Mouse (Mus musculus) kidney, adult 2 months (tissue): Measurements from ENCODE around the gene Nhej1. TPM values are rescaled to one million over a fixed set of nuclear protein-coding genes. Genes with fewer than 3 reads are reported as not detected.

Source experiments
- DNase-seq: peaks from one replicate; pipeline ENCODE4 v3.0.0; 2021
- H3K27ac ChIP-seq: fragments of 200-500 bp; 2 replicates; pipeline ENCODE4 v1.5.1; 2012; ENCODE audit warnings: low read depth, low read length, control low read depth, inconsistent platforms; ENCODE audit not compliant: insufficient read depth
- H3K27me3 ChIP-seq: fragments of 200-500 bp; replicated peaks from 2 replicates; pipeline ENCODE4 v1.6.1; 2012; ENCODE audit warnings: mild to moderate bottlenecking, moderate library complexity, low read length, inconsistent platforms; ENCODE audit not compliant: control insufficient read depth, insufficient read depth
- H3K36me3 ChIP-seq: fragments of 200-500 bp; 2 replicates; pipeline ENCODE4 v1.6.1; 2012; ENCODE audit warnings: mild to moderate bottlenecking, moderate library complexity, low read length, inconsistent platforms; ENCODE audit not compliant: control insufficient read depth, insufficient read depth
- H3K4me1 ChIP-seq: fragments of 200-500 bp; 2 replicates; pipeline ENCODE4 v1.6.1; 2011; ENCODE audit warnings: low read length; ENCODE audit not compliant: control insufficient read depth, insufficient read depth
- H3K4me3 ChIP-seq: fragments of 200-500 bp; 2 replicates; pipeline ENCODE4 v1.5.1; 2011; ENCODE audit warnings: mild to moderate bottlenecking, low read depth, low read length, control low read depth; ENCODE audit not compliant: insufficient read depth
- CTCF ChIP-seq: fragments of 200-500 bp; conservative IDR thresholded peaks from 2 replicates; pipeline ENCODE4 v1.5.1; 2011; ENCODE audit warnings: low read depth, mild to moderate bottlenecking, control low read depth, low read length, moderate library complexity, mixed read lengths; ENCODE audit not compliant: insufficient read depth, insufficient read length
- POLR2A ChIP-seq: fragments of 200-500 bp; IDR thresholded peaks from one replicate; pipeline ENCODE4 v1.6.1; 2011; ENCODE audit warnings: low read depth, low read length, control low read depth
- WGBS: fragments of 180-500 bp; shearing (Covaris S2); methylation state at CpG from one replicate; pipeline ENCODE4 v1.1.7; 2018; 5-methylcytosine and 5-hydroxymethylcytosine counted together
- polyA plus RNA-seq: library from polyadenylated mRNA; depleted of rRNA; stranded (reverse); fragments of >200 nt; gene quantifications from 2 replicates; pipeline ENCODE4 v1.2.3, GENCODE M21; 2012

Nhej1 gene
- polyA plus RNA-seq, 1 experiment: 4.2 TPM

- TF ChIP-seq CTCF: no peak
- no peak for TF ChIP-seq POLR2A
- H3K27ac ChIP-seq: no peak overlapping the region
- H3K4me1 ChIP-seq: peaks cover 12% of the 10 kb centered on the region
- no peak overlapping the region for H3K4me3 ChIP-seq
- no peaks in the 10 kb centered on the region for H3K27me3 ChIP-seq
- DNase-seq: no peak
- no peaks in the 10 kb centered on the region for H3K36me3 ChIP-seq
Measured at GRCm38 (mm10) chr1:75010817-75011216, 114.2 kb downstream of the Nhej1 start.

- Histone ChIP-seq H3K4me1 (peaks cover 8% of the 10 kb centered on the region), H3K36me3 (no peaks in the 10 kb centered on the region), H3K4me3 (no peak overlapping the region), H3K27ac (no peak overlapping the region), H3K27me3 (no peaks in the 10 kb centered on the region)
- DNase-seq: peak; percentile 46
- 48% methylated on average over 2 of the region's 2 CpGs for WGBS
- TF ChIP-seq POLR2A (no peak), CTCF (no peak)
Measured at GRCm38 (mm10) chr1:75010203-75010602, 114.8 kb downstream of the Nhej1 start.

DNA sequence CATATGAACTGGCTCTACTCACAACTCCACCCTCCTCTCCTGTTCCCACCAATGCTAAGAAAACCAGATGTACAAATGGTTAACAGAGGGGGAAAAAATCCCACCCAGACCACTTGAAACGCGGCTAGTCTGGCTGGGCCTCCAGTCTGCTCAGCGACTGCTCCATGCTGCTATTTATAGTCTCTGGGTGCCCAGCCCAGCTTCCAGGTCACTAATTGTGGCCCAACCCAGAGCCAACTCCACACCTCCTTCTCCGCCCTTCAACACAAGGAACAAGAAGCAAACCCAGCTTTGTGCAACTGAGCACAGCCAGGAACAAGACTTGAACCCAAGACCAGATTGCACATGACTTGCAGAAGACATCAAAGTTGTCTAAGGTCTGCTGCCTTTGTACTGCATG, 119.0 kb downstream of the Nhej1 start:
- DNase-seq: peak; percentile 16
- H3K27ac ChIP-seq: no peak overlapping the region
- no peaks in the 10 kb centered on the region for H3K36me3 ChIP-seq
- no peaks in the 10 kb centered on the region for H3K27me3 ChIP-seq
- H3K4me3 ChIP-seq: no peak overlapping the region
- WGBS: 24% methylated on average over 4 of the region's 4 CpGs
- TF ChIP-seq POLR2A (no peak), CTCF (no peak)
- H3K4me1 ChIP-seq: no peaks in the 10 kb centered on the region

DNA sequence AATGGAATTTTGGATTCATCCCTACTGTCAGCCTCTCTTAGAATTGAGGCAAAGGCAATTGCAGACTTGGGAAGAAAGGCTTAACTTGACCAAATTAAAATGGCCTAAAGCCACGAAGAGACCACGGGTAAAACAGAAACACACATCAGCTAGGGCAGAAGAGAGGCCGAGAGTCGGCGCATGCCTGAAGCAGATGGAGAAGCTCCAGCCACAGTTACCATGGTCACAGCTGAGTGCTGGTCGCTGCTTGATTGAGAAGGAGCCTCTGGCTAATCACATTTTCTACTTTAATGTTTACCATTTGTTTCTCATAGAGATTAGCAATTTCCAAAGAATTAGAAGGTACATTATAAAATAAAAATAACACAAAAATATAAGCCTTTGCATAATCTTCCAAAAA, 123.8 kb downstream of the Nhej1 start:
- DNase-seq: no peak
- 69% methylated on average over 6 of the region's 6 CpGs for WGBS
- no peak for TF ChIP-seq CTCF
- TF ChIP-seq POLR2A: no peak

DNA sequence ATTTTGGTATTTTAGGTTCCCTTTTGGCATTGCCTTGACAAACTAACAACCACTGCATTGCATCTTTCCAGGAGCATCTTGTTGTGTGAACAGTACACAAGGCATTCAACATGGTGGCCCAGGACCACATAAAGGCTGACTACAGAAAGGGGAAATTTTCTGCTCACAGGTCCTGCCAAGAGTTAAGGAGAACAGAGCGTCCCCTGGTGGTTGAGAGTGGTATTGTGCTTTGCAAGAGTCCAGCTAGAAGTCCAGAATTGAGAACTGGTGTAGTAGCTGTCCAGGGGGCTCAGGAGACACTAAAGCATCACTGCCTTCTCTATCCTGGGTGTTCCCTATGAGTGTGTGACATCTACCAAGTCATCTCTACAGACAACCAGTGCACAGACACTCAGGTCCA, 124.5 kb downstream of the Nhej1 start:
- no peaks in the 10 kb centered on the region for H3K27me3 ChIP-seq
- TF ChIP-seq CTCF (peak; percentile 82), POLR2A (no peak)
- H3K27ac ChIP-seq: no peak overlapping the region
- no peaks in the 10 kb centered on the region for H3K36me3 ChIP-seq
- no peaks in the 10 kb centered on the region for H3K4me1 ChIP-seq
- peak; percentile 54 for DNase-seq
- no peak overlapping the region for H3K4me3 ChIP-seq
- WGBS: 3% methylated on average over 1 of the region's 1 CpGs

More for the DNA sequence above, 123.8 kb downstream of the Nhej1 start:
- H3K27me3 ChIP-seq: no peaks in the 10 kb centered on the region
- H3K4me1 ChIP-seq: no peaks in the 10 kb centered on the region
- H3K36me3 ChIP-seq: no peaks in the 10 kb centered on the region
- no peak overlapping the region for H3K27ac ChIP-seq
- H3K4me3 ChIP-seq: no peak overlapping the region

DNA sequence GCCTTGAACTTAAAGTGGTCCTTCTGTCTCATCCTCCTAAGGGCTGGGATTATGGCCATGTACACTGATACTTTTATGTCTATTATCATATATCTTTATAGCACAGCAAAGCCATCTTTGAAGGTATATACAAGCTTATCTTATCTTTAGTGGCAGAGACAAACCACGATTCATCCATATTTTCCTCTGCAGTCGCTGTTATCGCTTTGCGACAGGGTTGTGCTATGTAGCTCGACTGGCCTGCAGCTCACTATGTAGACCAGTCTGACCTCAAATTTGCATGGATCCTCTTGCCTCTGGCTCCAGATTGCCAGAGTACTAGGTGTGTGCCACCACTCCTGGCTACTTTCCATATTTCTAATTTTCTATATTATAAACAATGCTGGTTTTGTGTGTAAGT, 125.8 kb downstream of the Nhej1 start:
- Histone ChIP-seq H3K27ac (no peak overlapping the region), H3K4me1 (no peaks in the 10 kb centered on the region), H3K27me3 (no peaks in the 10 kb centered on the region), H3K36me3 (no peaks in the 10 kb centered on the region), H3K4me3 (no peak overlapping the region)
- TF ChIP-seq CTCF (no peak), POLR2A (no peak)
- no peak for DNase-seq
- WGBS: 90% methylated on average over 5 of the region's 5 CpGs

- DNase-seq: no peak
- H3K4me1 ChIP-seq: no peaks in the 10 kb centered on the region
- H3K27me3 ChIP-seq: no peaks in the 10 kb centered on the region
- H3K4me3 ChIP-seq: no peak overlapping the region
- no peaks in the 10 kb centered on the region for H3K36me3 ChIP-seq
- H3K27ac ChIP-seq: no peak overlapping the region
- TF ChIP-seq POLR2A: no peak
- no peak for TF ChIP-seq CTCF
- WGBS: 85% methylated on average over 2 of the region's 2 CpGs
Measured at GRCm38 (mm10) chr1:74997231-74997630, 127.8 kb downstream of the Nhej1 start.

- Histone ChIP-seq H3K36me3 (no peaks in the 10 kb centered on the region), H3K4me1 (no peaks in the 10 kb centered on the region; the same call in 1 of the 2 replicates), H3K27ac (no peak overlapping the region), H3K4me3 (no peak overlapping the region), H3K27me3 (no peaks in the 10 kb centered on the region)
- no peak for DNase-seq
- 83% methylated on average over 8 of the region's 8 CpGs for WGBS
- TF ChIP-seq CTCF (no peak), POLR2A (no peak)
Measured at GRCm38 (mm10) chr1:74977001-74977400, 148.0 kb downstream of the Nhej1 start.
